Mouse (Mus musculus) midbrain, embryonic 10.5 days (tissue): ENCODE measurements at regions not wholly inside any gene's neighbourhood (a gene's known extent, or its start where the extent isn't known, plus 50 kb on each side); places are given as distances from the start of the nearest gene placed in this dataset.
"Not testable (repeated sequence)": the region's sequence is repeated elsewhere in the genome, so short reads cannot be mapped to it uniquely, and the experiment has no call there.

Source experiments
- DNase-seq: peaks from one replicate; pipeline ENCODE4 v3.0.0-alpha.2; 2017; ENCODE audit warnings: low spot score
- H3K27ac ChIP-seq: fragments of 300-500 bp; sonication (generic); replicated peaks from 2 replicates; pipeline ENCODE4 v1.5.1; 2016; ENCODE audit warnings: mild to moderate bottlenecking
- H3K27me3 ChIP-seq: fragments of 300-500 bp; sonication (generic); 2 replicates; pipeline ENCODE4 v1.6.1; 2016; ENCODE audit warnings: low read depth, mild to moderate bottlenecking; ENCODE audit not compliant: poor library complexity, severe bottlenecking
- H3K36me3 ChIP-seq: fragments of 300-500 bp; sonication (generic); 2 replicates; pipeline ENCODE4 v1.6.1; 2016; ENCODE audit warnings: mild to moderate bottlenecking, moderate library complexity
- H3K4me1 ChIP-seq: fragments of 300-500 bp; sonication (generic); 2 replicates; pipeline ENCODE4 v1.6.1; 2016
- H3K4me3 ChIP-seq: fragments of 300-500 bp; sonication (generic); 2 replicates; pipeline ENCODE4 v1.5.1; 2016; ENCODE audit warnings: mild to moderate bottlenecking, moderate library complexity
- H3K9me3 ChIP-seq: fragments of 300-500 bp; sonication (generic); replicated peaks from 2 replicates; pipeline ENCODE4 v1.6.1; 2016; ENCODE audit warnings: mild to moderate bottlenecking
- whole genome bisulfite sequencing: fragments of 180-500 bp; shearing (Covaris S2); methylation state at CpG from one replicate; pipeline ENCODE4 v1.1.7; 2016; 5-methylcytosine and 5-hydroxymethylcytosine counted together

DNA sequence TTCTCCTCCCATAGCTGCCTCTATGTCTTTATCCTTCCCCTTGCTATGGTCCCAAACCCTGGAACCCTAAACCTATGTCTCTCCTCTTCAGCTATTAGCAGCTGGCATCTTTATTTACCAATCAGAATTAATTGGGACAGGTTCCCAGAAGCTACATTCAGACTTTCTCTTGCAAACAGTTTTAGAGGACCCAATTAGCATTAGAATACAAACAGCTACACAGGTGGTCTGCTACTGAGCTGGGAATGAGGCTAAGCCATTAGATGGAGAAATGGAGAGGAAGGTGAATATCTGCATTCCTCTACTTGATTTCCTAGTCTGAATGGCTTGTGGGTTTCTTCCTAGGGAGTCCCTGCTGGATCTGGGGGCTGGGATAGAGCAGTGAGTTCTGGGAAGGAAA is 611.9 kb downstream of the A830018L16Rik start:
- Histone ChIP-seq H3K27me3 (no peaks in the 10 kb centered on the region), H3K36me3 (no peaks in the 10 kb centered on the region), H3K4me3 (no peak overlapping the region), H3K27ac (no peak overlapping the region), H3K9me3 (no peaks in the 10 kb centered on the region), H3K4me1 (peaks cover 6% of the 10 kb centered on the region)
- no peak for DNase-seq

- H3K27me3 ChIP-seq, result no peaks in the 10 kb centered on the region
- DNase-seq, result no peak
- H3K4me1 ChIP-seq, result peaks cover 6% of the 10 kb centered on the region
- H3K4me3 ChIP-seq, result no peak overlapping the region
- no peaks in the 10 kb centered on the region for H3K9me3 ChIP-seq
- H3K36me3 ChIP-seq, result no peaks in the 10 kb centered on the region
- no peak overlapping the region for H3K27ac ChIP-seq
- WGBS, result 83% methylated on average over 2 of the region's 2 CpGs
Observed at GRCm38 (mm10) chr1:12027442-12027841, 613.5 kb downstream of the A830018L16Rik start.

DNA sequence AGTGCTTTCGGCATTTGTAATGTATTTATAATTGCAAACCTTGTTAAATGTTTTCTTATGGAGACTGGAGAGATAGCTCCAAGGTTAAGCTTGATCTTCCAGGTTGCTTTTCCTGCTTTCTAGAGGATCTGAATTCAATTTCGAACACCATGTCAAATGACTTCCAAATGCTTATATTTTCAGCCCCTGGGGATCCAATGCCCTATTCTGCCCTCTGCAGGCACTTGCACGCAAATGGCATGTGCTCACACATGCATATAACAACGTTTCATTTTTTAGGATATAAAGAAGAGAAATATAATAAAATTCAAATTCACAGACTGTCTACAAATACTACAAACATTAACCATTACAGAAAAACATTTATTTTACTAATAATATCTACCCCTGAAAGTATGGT is 614.2 kb downstream of the A830018L16Rik start:
- peaks cover 6% of the 10 kb centered on the region for H3K4me1 ChIP-seq
- WGBS, result 88% methylated on average over 4 of the region's 4 CpGs
- no peak overlapping the region for H3K27ac ChIP-seq
- H3K4me3 ChIP-seq, result no peak overlapping the region
- no peaks in the 10 kb centered on the region for H3K36me3 ChIP-seq
- H3K9me3 ChIP-seq, result no peaks in the 10 kb centered on the region
- no peak for DNase-seq
- no peaks in the 10 kb centered on the region for H3K27me3 ChIP-seq

DNA sequence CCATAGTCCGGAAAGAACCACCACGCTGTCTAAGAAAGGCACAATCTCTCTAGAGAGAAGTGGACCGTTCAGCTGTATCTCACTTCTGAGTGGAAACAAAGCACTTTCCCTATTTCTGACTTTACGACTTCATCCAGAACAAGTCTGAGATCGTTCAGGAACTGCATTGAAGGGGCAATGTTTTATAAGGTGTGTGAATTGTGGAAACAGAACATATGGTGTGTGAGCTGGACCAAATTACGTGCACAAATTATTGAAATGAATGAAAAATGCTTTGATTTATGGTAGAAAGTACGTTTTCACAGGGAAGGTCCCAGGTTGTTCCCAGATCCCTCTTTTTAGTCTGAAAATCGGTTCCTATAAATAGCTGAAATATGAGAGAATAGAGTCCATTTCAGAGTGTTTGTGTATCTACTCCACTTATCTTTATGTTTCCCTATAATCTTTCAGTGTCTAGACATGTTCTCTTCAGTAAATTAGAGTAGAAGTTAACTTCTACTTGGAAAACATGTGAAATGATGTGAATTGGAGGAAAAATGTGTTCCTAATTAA is 638.1 kb downstream of the A830018L16Rik start:
- peaks cover 69% of the 10 kb centered on the region for H3K27me3 ChIP-seq
- no peaks in the 10 kb centered on the region for H3K9me3 ChIP-seq
- H3K4me3 ChIP-seq, result no peak overlapping the region
- H3K4me1 ChIP-seq, result peaks cover 21% of the 10 kb centered on the region
- DNase-seq, result no peak
- H3K27ac ChIP-seq, result no peak overlapping the region
- no peaks in the 10 kb centered on the region for H3K36me3 ChIP-seq
- 78% methylated on average over 8 of the region's 8 CpGs for WGBS

GRCm38 (mm10) chr1:12055865-12056560 is 642.1 kb downstream of the A830018L16Rik start:
- Histone ChIP-seq H3K27ac (peak overlapping the region; percentile 69), H3K27me3 (peaks cover 88% of the 10 kb centered on the region), H3K4me1 (peaks cover 23% of the 10 kb centered on the region), H3K9me3 (no peaks in the 10 kb centered on the region), H3K36me3 (no peaks in the 10 kb centered on the region), H3K4me3 (no peak overlapping the region)
- 16% methylated on average over 3 of the region's 3 CpGs for WGBS
- peak; percentile 67 for DNase-seq

- no peak for DNase-seq
Observed at GRCm38 (mm10) chr1:12065016-12065513, 651.2 kb downstream of the A830018L16Rik start.

DNA sequence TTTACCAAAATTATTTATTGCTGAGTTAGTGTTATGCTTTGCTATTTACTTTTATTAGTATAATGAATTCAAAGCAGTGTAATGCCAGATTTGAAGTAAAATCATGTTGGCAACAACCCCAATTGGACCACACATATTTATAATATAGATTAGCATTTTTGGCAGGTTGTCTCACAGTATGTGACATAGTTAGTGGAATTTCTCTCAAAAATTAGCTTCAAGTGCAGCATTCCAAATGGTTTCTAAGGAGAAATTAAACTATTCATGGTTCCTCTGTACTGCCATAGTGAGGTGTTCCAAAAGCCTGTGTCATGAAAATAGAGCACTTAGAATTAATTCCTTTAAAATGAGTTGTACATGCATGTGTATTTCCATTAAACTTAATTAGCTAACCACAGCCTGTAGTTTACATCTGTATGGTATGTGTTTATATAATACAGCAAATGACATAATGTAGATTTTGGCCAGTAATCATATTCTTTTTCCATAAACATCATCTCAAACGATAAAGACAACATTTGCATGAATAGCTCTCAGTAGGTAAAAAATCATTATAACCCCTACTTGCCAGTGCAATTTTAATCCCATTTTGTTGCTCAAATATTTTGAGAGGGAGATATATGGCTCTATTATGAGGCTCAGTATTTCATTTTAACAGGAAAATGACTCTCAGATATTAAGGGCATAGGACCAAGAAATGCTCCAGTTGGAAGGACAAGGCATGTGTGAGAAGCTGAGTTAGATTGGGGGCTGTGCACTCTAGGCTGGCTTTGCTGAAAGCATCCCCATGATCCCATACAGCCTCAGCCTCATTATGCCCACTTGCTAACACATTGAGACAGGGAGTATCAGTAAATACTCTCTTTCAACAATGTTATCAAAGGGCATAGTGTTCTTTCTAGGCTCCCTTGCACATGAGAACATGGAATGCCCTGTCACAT is 678.9 kb downstream of the A830018L16Rik start:
- Histone ChIP-seq H3K27ac (no peak overlapping the region), H3K4me1 (no peaks in the 10 kb centered on the region), H3K9me3 (no peaks in the 10 kb centered on the region), H3K36me3 (no peaks in the 10 kb centered on the region), H3K4me3 (no peak overlapping the region), H3K27me3 (no peaks in the 10 kb centered on the region)
- no peak for DNase-seq
- 83% methylated on average over 1 of the region's 1 CpGs for WGBS

More at GRCm38 (mm10) chr1:12065016-12065513, 651.2 kb downstream of the A830018L16Rik start:
- Histone ChIP-seq H3K9me3 (no peaks in the 10 kb centered on the region), H3K4me1 (no peaks in the 10 kb centered on the region), H3K36me3 (no peaks in the 10 kb centered on the region), H3K27ac (no peak overlapping the region), H3K27me3 (peaks cover 21% of the 10 kb centered on the region), H3K4me3 (no peak overlapping the region)
- WGBS, result over 99% methylated on average over 6 of the region's 6 CpGs

- Histone ChIP-seq H3K27me3 (no peaks in the 10 kb centered on the region), H3K9me3 (no peaks in the 10 kb centered on the region), H3K36me3 (no peaks in the 10 kb centered on the region), H3K27ac (no peak overlapping the region), H3K4me1 (no peaks in the 10 kb centered on the region), H3K4me3 (no peak overlapping the region)
- DNase-seq, result no peak
Observed at GRCm38 (mm10) chr1:12115041-12115828, 701.3 kb downstream of the A830018L16Rik start.

DNA sequence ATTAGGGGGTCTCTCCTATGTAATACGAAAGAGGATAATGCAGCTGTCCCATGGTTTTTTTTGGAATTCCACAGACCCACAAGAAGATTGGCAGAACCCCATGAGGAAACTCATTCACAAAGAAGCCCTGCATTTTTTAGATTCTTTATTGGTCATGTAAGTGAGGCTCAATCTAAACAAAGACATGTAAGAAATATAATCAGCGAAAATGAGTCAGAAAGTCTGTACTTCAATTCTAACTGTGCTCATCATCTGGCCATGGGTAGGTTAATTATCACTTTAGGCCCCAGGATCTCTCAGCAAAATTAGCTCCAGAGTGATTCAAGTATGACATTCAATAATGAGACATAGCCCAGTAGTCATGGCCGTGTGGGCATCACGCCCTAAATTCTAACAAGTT is 703.2 kb downstream of the A830018L16Rik start:
- H3K4me3 ChIP-seq, result no peak overlapping the region
- DNase-seq, result no peak
- no peaks in the 10 kb centered on the region for H3K4me1 ChIP-seq
- H3K27me3 ChIP-seq, result no peaks in the 10 kb centered on the region
- H3K36me3 ChIP-seq, result no peaks in the 10 kb centered on the region
- no peaks in the 10 kb centered on the region for H3K9me3 ChIP-seq
- WGBS, result 83% methylated on average over 4 of the region's 4 CpGs
- no peak overlapping the region for H3K27ac ChIP-seq

DNA sequence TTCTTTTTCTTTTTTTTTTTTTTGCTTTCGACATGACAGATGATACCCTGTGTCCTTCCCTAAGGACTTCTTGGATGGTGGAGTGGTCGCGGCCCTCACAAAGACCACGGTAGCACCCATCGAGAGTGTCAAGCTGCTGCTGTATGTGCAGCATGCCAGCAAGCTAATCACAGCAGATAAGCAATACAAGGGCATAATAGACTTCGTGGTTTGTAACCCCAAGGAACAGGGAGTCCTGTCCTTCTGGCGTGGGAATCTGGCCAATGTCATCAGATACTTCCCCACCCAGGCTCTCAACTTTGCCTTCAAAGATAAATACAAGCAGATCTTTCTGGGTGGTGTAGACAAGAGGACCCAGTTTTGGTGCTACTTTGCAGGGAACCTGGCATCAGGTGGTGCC is 707.0 kb downstream of the A830018L16Rik start:
- H3K9me3 ChIP-seq, result no peaks in the 10 kb centered on the region
- no peak overlapping the region for H3K4me3 ChIP-seq
- no peaks in the 10 kb centered on the region for H3K36me3 ChIP-seq
- H3K27ac ChIP-seq, result no peak overlapping the region
- H3K27me3 ChIP-seq, result no peaks in the 10 kb centered on the region
- 90% methylated on average over 7 of the region's 7 CpGs for WGBS
- no peaks in the 10 kb centered on the region for H3K4me1 ChIP-seq
- DNase-seq, result no peak

DNA sequence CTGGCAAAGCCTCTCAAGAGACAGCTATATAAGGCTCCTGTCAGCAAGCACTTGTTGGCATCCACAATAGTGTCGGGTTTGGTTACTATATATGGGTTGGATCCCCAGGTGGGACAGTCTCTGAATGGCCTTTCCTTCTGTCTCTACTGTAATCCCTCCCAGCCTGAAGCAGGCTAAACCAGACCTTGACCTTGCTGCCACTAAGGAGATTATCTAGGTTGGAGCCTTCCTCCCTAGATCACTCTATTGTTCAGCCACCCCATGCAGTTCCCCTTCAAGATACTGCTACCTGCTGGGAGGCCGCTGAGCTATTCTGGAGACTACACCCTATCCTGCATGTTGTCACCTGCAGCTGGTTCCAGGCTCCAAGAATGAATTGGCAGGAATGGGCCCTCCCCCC is 712.7 kb downstream of the A830018L16Rik start:
- not testable (repeated sequence) for H3K4me1 ChIP-seq, DNase-seq, H3K9me3 ChIP-seq, H3K27me3 ChIP-seq, H3K36me3 ChIP-seq, H3K4me3 ChIP-seq, H3K27ac ChIP-seq
- 33% methylated on average over 2 of the region's 2 CpGs for WGBS

DNA sequence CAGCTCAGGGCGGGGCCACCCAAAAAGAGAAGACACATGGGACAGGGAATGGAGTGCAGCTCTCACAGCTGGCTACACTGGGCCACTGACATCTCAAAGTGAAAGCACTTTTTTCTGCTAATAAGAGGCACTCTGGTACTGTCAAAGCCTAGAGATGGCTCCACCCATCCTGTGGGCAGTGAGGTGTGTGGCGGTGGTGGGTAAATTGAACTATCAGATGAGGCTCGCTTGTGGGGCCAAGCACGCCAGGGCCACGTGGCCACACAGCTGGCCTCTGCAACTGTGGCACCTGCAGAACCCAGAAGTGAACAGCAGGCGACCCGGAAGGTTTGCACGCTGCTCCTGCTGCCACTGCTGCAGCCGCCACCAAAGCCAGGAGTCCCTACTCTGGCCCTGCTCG is 756.6 kb downstream of the A830018L16Rik start:
- H3K4me1 ChIP-seq, result no peaks in the 10 kb centered on the region
- H3K36me3 ChIP-seq, result no peaks in the 10 kb centered on the region
- DNase-seq, result no peak
- no peaks in the 10 kb centered on the region for H3K27me3 ChIP-seq
- H3K27ac ChIP-seq, result no peak overlapping the region
- H3K9me3 ChIP-seq, result no peaks in the 10 kb centered on the region
- WGBS, result 85% methylated on average over 10 of the region's 10 CpGs
- H3K4me3 ChIP-seq, result no peak overlapping the region
